Mouse (Mus musculus) MEL (cell line): ENCODE measurements at regions not wholly inside any gene's neighbourhood (a gene's known extent, or its start where the extent isn't known, plus 50 kb on each side); places are given as distances from the start of the nearest gene placed in this dataset.

Source experiments
- DNase-seq: peaks from one replicate; pipeline ENCODE4 v3.0.0; 2011; ENCODE audit warnings: low read depth, low spot score
- H3K27ac ChIP-seq: 2 replicates; pipeline ENCODE4 v1.5.1; 2012; ENCODE audit warnings: low read depth, mild to moderate bottlenecking, control low read depth, low read length, moderate library complexity; ENCODE audit not compliant: control insufficient read depth
- H3K27me3 ChIP-seq, 2 experiments: fragments of 150-350 bp in 1 of 2; sonication (generic) in 1 of 2; 2 replicates each; pipeline ENCODE4 v1.6.1; 2012; ENCODE audit warnings: low read length in 2 of 2, mild to moderate bottlenecking in 2 of 2, improper control_type of control experiment in 1 of 2, moderate library complexity in 1 of 2; ENCODE audit not compliant: insufficient read depth in 2 of 2, control insufficient read depth in 1 of 2
- H3K36me3 ChIP-seq, 2 experiments: 2 replicates each; pipeline ENCODE4 v1.6.1; 2012 to 2014; ENCODE audit warnings: low read length in 2 of 2, improper control_type of control experiment in 1 of 2, inconsistent platforms in 1 of 2, mild to moderate bottlenecking in 1 of 2; ENCODE audit not compliant: insufficient read depth in 2 of 2, control insufficient read depth in 1 of 2
- H3K4me1 ChIP-seq, 2 experiments: fragments of 150-350 bp in 1 of 2; sonication (generic) in 1 of 2; 2 replicates each; pipeline ENCODE4 v1.6.1; 2012; ENCODE audit warnings: low read length in 2 of 2, improper control_type of control experiment in 1 of 2, mild to moderate bottlenecking in 1 of 2; ENCODE audit not compliant: insufficient read depth in 2 of 2, control insufficient read depth in 1 of 2
- H3K4me3 ChIP-seq, 2 experiments: fragments of 150-350 bp in 1 of 2; sonication (generic) in 1 of 2; 2 replicates each; pipeline ENCODE4 v1.5.1; 2012; ENCODE audit warnings: low read depth in 2 of 2, low read length in 2 of 2, mild to moderate bottlenecking in 2 of 2, moderate library complexity in 2 of 2, control low read depth in 1 of 2, improper control_type of control experiment in 1 of 2; ENCODE audit not compliant: control insufficient read depth in 1 of 2, insufficient read depth in 1 of 2
- H3K79me2 ChIP-seq: 2 replicates; pipeline ENCODE4 v1.6.1; 2012; ENCODE audit warnings: mild to moderate bottlenecking, low read length, moderate library complexity; ENCODE audit not compliant: control insufficient read depth, poor library complexity, insufficient read depth
- H3K9ac ChIP-seq: 2 replicates; pipeline ENCODE4 v1.6.1; 2012; ENCODE audit warnings: low read depth, mild to moderate bottlenecking, control low read depth, low read length, moderate library complexity; ENCODE audit not compliant: control insufficient read depth, poor library complexity, severe bottlenecking
- H3K9me3 ChIP-seq: fragments of 150-350 bp; sonication (generic); replicated peaks from 2 replicates; pipeline ENCODE4 v1.6.1; 2012; ENCODE audit warnings: mild to moderate bottlenecking, low read length, improper control_type of control experiment, moderate library complexity; ENCODE audit not compliant: insufficient read depth
- BHLHE40 ChIP-seq: IDR thresholded peaks from 2 replicates; pipeline ENCODE4 v1.6.1; 2012; ENCODE audit warnings: low read depth, mild to moderate bottlenecking, inconsistent platforms, low read length, improper control_type of control experiment, borderline replicate concordance
- CHD1 ChIP-seq: IDR thresholded peaks from 2 replicates; pipeline ENCODE4 v1.6.1; 2012; ENCODE audit warnings: low read depth, mild to moderate bottlenecking, inconsistent platforms, low read length, improper control_type of control experiment
- CHD2 ChIP-seq: IDR thresholded peaks from 2 replicates; pipeline ENCODE4 v1.6.1; 2011; ENCODE audit warnings: low read length, improper control_type of control experiment
- CTCF ChIP-seq, 3 experiments: IDR thresholded peaks in 2 of 3; conservative IDR thresholded peaks in 1 of 3; 2 replicates each; pipeline ENCODE4 v1.5.1; 2011 to 2012; ENCODE audit warnings: low read length in 3 of 3, low read depth in 2 of 3, mild to moderate bottlenecking in 2 of 3, improper control_type of control experiment in 1 of 3, inconsistent platforms in 1 of 3, mixed read lengths in 1 of 3, moderate library complexity in 1 of 3; ENCODE audit not compliant: control insufficient read depth in 1 of 3, insufficient read depth in 1 of 3, poor library complexity in 1 of 3, severe bottlenecking in 1 of 3
- EP300 ChIP-seq, 2 experiments: IDR thresholded peaks; 2 replicates each; pipeline ENCODE4 v1.6.1; 2011; ENCODE audit warnings: improper control_type of control experiment in 2 of 2, low read length in 2 of 2, low read depth in 1 of 2, mild to moderate bottlenecking in 1 of 2
- ETS1 ChIP-seq: IDR thresholded peaks from 2 replicates; pipeline ENCODE4 v1.6.1; 2012; ENCODE audit warnings: low read depth, mild to moderate bottlenecking, inconsistent platforms, low read length, improper control_type of control experiment, moderate library complexity
- GATA1 ChIP-seq: IDR thresholded peaks from 2 replicates; pipeline ENCODE4 v1.6.1; 2011; ENCODE audit warnings: low read depth, low read length, improper control_type of control experiment
- JUND ChIP-seq: IDR thresholded peaks from 2 replicates; pipeline ENCODE4 v1.6.1; 2011; ENCODE audit warnings: low read depth, mild to moderate bottlenecking, improper control_type of control experiment, low read length
- MAX ChIP-seq: IDR thresholded peaks from 2 replicates; pipeline ENCODE4 v1.6.1; 2011; ENCODE audit warnings: low read length, improper control_type of control experiment
- MYC ChIP-seq: IDR thresholded peaks from 2 replicates; pipeline ENCODE4 v1.6.1; 2011; ENCODE audit warnings: low read depth, mild to moderate bottlenecking, low read length, improper control_type of control experiment, moderate library complexity
- NRF1 ChIP-seq: IDR thresholded peaks from 2 replicates; pipeline ENCODE4 v1.6.1; 2014; ENCODE audit warnings: low read depth, mild to moderate bottlenecking, inconsistent platforms, low read length, improper control_type of control experiment, moderate library complexity; ENCODE audit not compliant: poor library complexity, insufficient read depth, severe bottlenecking
- POLR2AphosphoS5 ChIP-seq: IDR thresholded peaks from 2 replicates; pipeline ENCODE4 v1.6.1; 2012; ENCODE audit warnings: low read depth, borderline replicate concordance, mild to moderate bottlenecking, inconsistent platforms, low read length, moderate library complexity, mixed read lengths
- RAD21 ChIP-seq: IDR thresholded peaks from 2 replicates; pipeline ENCODE4 v1.6.1; 2011; ENCODE audit warnings: mild to moderate bottlenecking, low read depth, low read length, improper control_type of control experiment
- RCOR1 ChIP-seq: IDR thresholded peaks from 2 replicates; pipeline ENCODE4 v1.6.1; 2012; ENCODE audit warnings: low read depth, mild to moderate bottlenecking, inconsistent platforms, low read length, improper control_type of control experiment
- SIN3A ChIP-seq: IDR thresholded peaks from 2 replicates; pipeline ENCODE4 v1.6.1; 2012; ENCODE audit warnings: low read length, improper control_type of control experiment, inconsistent platforms
- SMC3 ChIP-seq: IDR thresholded peaks from 2 replicates; pipeline ENCODE4 v1.6.1; 2011; ENCODE audit warnings: low read depth, low read length, improper control_type of control experiment
- TAL1 ChIP-seq: IDR thresholded peaks from 2 replicates; pipeline ENCODE4 v1.6.1; 2012; ENCODE audit warnings: mild to moderate bottlenecking, inconsistent platforms, low read length, moderate library complexity, mixed read lengths
- TBP ChIP-seq: IDR thresholded peaks from 2 replicates; pipeline ENCODE4 v1.8.0; 2011; ENCODE audit warnings: low read depth, low read length, improper control_type of control experiment
- TCF12 ChIP-seq: IDR thresholded peaks from 2 replicates; pipeline ENCODE4 v1.6.1; 2014; ENCODE audit warnings: low read depth, mild to moderate bottlenecking, inconsistent platforms, low read length, improper control_type of control experiment, moderate library complexity
- UBTF ChIP-seq: IDR thresholded peaks from 2 replicates; pipeline ENCODE4 v1.6.1; 2012; ENCODE audit warnings: low read depth, mild to moderate bottlenecking, inconsistent platforms, low read length, improper control_type of control experiment, moderate library complexity, borderline replicate concordance; ENCODE audit not compliant: insufficient read depth
- USF1 ChIP-seq: IDR thresholded peaks from 2 replicates; pipeline ENCODE4 v1.6.1; 2014; ENCODE audit warnings: low read depth, mild to moderate bottlenecking, inconsistent platforms, low read length, improper control_type of control experiment, moderate library complexity
- USF2 ChIP-seq, 2 experiments: IDR thresholded peaks; 2 replicates each; pipeline ENCODE4 v1.6.1; 2011 to 2012; ENCODE audit warnings: improper control_type of control experiment in 2 of 2, low read length in 2 of 2, borderline replicate concordance in 1 of 2, inconsistent platforms in 1 of 2, low read depth in 1 of 2, mild to moderate bottlenecking in 1 of 2; ENCODE audit not compliant: insufficient read depth in 1 of 2
- ZKSCAN1 ChIP-seq: IDR thresholded peaks from 2 replicates; pipeline ENCODE4 v1.6.1; 2012; ENCODE audit warnings: low read depth, mild to moderate bottlenecking, inconsistent platforms, low read length, improper control_type of control experiment, moderate library complexity
- ZNF384 ChIP-seq: IDR thresholded peaks from 2 replicates; pipeline ENCODE4 v1.6.1; 2012; ENCODE audit warnings: low read depth, mild to moderate bottlenecking, inconsistent platforms, low read length, improper control_type of control experiment

DNA sequence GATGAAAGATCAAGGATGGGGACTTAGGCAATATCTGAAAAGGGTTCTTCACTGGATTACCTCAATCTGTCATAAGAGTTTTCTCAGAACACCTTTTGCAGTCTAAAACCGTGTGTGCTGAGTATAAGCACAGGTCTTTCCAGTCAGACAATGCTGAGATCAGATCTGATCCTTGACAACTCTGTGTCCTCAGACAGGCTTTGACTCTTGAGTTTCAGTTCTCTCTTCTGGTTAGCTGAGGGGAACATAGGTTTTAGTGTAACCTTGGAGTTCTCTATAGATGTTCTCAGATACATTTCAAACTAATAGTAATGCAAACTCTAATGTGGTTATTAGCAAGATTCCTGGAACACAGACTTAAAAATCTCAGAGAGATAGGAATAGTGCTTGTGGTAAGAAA is 453.7 kb downstream of the Inhba start:
- Histone ChIP-seq H3K4me3 (no peak overlapping the region), H3K36me3 (no peaks in the 10 kb centered on the region), H3K9ac (no peak overlapping the region), H3K27me3 (no peaks in the 10 kb centered on the region), H3K4me1 (no peaks in the 10 kb centered on the region), H3K27ac (no peak overlapping the region), H3K9me3 (no peaks in the 10 kb centered on the region), H3K79me2 (no peaks in the 10 kb centered on the region)
- no peak for DNase-seq
- TF ChIP-seq POLR2AphosphoS5 = no peak
- no peak for TF ChIP-seq NRF1
- TF ChIP-seq TCF12 = no peak
- no peak for TF ChIP-seq MAX
- TF ChIP-seq CHD2 = no peak
- TF ChIP-seq ZKSCAN1 = no peak
- TF ChIP-seq CTCF (IDR thresholded peaks at IDR 0.05 in 2 of 3, conservative IDR thresholded peaks at IDR 0.05 in 1 of 3; ENCODE audit: control insufficient read depth in 1 of 3, insufficient read depth in 1 of 3, low read depth in 2 of 3, low read length in 3 of 3, poor library complexity in 1 of 3, severe bottlenecking in 1 of 3) = no peak
- TF ChIP-seq UBTF = no peak
- TF ChIP-seq SMC3 = no peak
- no peak for TF ChIP-seq TBP
- no peak for TF ChIP-seq MYC
- TF ChIP-seq BHLHE40 = no peak
- TF ChIP-seq ETS1 = no peak
- no peak for TF ChIP-seq USF1
- TF ChIP-seq SIN3A = no peak
- no peak for TF ChIP-seq JUND
- TF ChIP-seq EP300 (IDR thresholded peaks at IDR 0.05; ENCODE audit: low read depth in 1 of 2, low read length in 2 of 2) = no peak
- TF ChIP-seq USF2 (IDR thresholded peaks at IDR 0.05; ENCODE audit: borderline replicate concordance in 1 of 2, insufficient read depth in 1 of 2, low read depth in 1 of 2, low read length in 2 of 2) = no peak

DNA sequence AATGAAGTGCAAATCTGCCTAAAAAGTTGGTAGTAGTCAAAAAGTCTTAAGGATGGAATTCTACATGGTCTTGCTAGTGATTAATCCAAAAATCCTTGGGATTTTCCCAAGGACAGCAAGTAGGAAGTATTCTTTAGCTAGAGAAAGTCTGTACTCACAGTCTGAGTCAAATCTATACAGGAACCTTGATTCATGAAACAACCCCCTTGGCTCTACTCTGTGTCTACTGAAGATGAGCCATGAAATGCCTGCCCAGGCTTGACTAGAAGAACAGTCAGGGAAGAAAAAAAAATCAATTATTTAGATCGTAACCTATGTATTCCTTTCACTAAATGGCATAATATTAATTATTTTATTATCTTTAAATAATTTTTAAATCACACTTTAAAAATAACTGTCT is 454.2 kb downstream of the Inhba start:
- Histone ChIP-seq H3K79me2 (no peaks in the 10 kb centered on the region), H3K36me3 (no peaks in the 10 kb centered on the region), H3K4me1 (no peaks in the 10 kb centered on the region), H3K4me3 (no peak overlapping the region), H3K9me3 (no peaks in the 10 kb centered on the region), H3K9ac (no peak overlapping the region), H3K27me3 (no peaks in the 10 kb centered on the region), H3K27ac (no peak overlapping the region)
- TF ChIP-seq GATA1 (no peak), CHD1 (no peak), TAL1 (no peak), ZNF384 (no peak), USF2 (IDR thresholded peaks at IDR 0.05; ENCODE audit: borderline replicate concordance in 1 of 2, insufficient read depth in 1 of 2, low read depth in 1 of 2, low read length in 2 of 2) (no peak), RCOR1 (no peak), ETS1 (no peak), RAD21 (no peak), SIN3A (no peak)
- DNase-seq = no peak
